Mouse (Mus musculus): ENCODE data around the gene Zfp369.
"Not testable (repeated sequence)": the region's sequence is repeated elsewhere in the genome, so short reads cannot be mapped to it uniquely, and the experiment has no call there.

Gene Zfp369

DNA sequence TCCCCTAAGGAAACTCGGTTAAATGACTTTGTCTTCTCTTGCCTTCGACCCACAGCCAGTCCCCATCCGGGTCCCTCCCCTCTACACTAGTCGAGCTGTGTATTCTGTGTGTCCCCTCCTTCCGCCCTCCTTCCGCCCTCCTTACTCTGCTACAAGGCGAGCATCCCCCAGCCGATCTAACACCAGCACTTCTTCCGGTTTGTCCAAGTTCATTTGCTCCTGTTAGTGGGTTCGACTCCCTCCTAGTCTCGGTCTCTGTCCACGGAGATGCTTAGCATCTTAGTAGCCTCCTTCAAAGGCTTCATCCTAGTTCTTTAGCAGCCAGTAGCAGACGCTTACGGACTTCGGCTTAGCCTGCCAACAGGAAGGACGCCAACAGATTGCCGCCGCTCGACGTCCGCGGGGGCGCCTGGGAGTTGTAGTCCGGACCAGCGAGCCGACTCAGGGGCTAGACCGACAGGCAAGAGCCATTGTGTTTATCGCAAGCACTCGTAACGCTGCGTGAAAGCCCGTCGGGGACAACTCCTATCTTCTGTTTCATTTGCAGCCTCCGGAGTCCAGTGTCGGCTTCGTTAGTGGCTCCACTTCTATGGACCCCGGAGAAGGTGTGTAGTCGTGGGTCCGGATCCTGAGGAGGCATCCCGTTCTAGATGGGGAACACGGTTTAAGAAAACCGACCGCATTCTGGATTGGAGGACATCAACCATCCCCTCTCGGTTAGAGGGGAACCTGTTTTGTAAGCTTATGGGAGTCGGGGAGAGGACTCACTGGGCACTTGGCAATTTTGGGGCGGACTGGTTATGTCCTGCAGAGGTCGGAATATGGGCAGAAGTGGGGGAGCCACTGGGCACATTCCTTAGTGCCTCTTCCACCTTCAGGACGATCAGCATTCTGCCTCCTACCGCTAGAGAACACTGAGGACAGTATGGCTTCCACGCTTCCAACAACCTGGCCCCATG is at the start of gene Zfp369:
Zfp369 (plus strand) TSS at position 432 of the 959 bp plus-strand sequence.
- peak; percentile 85 to 88 for DNase-seq (ENCODE audit: low spot score in 2 of 2)

DNA sequence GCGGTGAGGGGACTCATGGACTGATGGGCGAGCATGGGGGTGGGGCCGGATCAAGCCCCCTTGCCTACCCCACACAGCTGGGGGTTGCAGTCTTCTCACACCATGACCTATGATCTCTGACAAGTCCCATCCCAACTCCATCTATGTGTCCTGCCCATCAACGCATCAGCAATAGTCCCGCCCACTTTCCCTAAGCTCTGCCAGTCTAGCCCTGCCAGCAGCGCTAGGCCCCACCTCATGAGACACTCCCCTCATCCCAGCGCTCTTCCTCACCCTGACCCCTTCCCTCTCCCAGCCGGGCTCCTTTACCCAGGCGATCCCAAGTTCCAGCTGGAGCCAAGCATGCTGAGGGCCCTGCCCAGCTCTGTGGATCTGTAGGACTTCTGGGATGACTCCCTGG is 41.4 kb upstream of the Zfp369 start:
- DNase-seq (ENCODE audit: low spot score in 2 of 2) = no peak

DNA sequence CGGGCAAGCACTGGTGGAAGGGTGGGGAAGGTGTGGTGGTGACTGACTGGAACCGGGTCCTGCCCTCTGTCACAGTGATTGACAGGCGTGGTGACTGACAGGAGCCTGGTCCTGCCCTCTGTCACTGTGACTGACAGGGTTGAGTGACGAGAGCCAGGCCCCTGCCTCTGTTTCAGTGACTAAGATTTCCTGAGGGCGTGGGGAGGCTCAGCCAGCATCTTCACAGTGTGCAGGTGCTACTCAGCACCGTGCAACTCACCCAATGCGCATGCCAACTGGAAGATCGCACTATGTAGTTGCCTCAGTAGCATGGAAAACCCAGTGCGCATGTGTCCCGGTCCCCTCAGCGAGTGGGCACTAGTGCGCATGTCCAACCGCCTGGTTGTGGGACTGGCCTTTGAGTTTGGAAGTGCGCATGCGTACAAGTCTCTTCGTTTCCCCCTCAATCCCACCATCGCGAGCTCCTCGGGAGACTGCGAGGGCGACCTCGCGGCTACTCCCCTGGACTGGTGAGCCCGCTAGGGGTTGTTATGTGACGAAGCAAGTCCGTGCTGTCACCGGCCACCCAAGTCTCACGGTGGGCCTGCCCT is 38.0 kb upstream of the Zfp369 start:
- peak; percentile 95 to 97 for DNase-seq (ENCODE audit: low spot score in 2 of 2)

DNA sequence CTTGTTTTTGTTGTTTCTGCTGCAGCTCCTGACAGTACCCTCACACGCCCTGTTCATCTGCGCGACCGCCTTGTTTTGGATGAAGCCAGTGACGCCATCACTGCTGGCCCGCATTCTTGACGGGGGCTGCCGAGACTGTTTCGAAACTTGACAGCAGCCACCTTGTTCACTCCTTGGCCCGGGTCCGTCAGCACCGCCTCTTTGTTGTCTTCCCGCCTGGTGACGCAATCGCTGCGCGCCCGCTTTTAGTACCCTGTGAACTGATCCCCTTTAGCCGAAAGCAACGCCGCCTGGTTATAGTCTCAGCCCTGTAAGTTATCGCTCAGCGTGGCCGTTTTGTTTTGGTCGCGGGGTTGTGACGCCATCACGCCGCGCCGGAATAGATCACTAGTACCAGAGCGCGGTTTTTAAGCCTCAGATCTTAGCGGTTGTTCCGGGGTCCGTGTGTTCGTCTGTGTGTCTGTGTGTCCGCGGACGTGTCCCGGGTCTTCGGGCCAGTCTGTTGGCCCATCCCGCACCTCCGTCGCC is 37.5 kb upstream of the Zfp369 start:
- DNase-seq (ENCODE audit: low spot score in 2 of 2) = peak; percentile 89 to 93

DNA sequence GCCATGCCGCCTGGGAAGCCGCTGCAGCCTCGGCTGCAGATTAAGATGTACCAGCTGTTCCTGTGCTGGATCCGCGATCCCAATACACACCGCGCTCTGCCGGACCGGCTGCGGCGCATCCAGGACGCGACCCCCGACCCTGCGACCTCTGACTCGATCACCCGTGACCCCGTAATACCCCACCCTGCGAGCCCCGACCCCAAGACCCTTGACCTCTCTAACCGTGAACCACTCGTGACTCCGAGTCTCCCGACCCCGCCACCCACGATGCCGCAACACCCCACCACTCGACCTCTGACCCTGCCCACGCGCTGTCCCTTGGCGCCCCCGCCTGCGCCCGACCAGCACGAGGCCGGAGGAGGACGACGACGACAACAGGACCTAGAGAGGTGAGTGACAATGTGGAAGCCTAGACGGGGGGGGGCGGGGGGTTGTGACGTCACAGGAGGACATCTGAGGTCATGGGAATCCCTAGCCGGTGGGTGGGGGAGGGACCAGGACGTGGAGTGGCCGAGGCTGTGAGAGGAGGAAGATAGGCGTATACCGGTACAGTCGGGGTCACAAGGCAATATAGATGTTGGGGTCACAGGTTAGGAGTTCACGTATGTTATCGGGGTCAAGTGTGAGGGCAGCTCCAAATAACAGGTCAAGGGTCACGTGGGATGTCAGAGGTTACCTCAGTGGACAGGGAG is 36.8 kb upstream of the Zfp369 start:
- peak; percentile 29 to 39 for DNase-seq (ENCODE audit: low spot score in 2 of 2)

DNA sequence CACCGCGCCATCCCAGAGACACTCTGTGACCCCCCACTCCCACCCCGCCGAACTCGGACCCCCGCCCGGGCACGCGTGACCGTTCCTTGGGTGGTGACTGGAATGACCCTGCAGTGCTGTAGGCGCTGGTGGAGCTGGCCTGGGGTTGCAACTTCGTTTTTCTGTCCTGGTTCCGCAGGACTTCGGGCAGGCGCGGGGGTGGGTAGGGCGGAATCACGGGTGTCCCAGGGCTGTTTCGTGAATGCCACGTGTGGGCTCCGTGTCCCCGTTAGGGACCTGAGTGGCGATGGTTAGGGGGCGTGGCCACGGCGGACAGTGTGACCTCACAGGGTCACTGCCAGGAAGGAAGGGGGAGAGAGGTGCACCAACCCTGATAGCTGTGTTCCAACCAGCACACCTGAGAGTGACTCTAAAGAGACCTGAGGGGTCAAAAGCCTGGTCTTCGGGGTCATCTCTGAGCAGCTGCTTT is 36.3 kb upstream of the Zfp369 start:
- no peak for DNase-seq (ENCODE audit: low spot score in 2 of 2)

DNA sequence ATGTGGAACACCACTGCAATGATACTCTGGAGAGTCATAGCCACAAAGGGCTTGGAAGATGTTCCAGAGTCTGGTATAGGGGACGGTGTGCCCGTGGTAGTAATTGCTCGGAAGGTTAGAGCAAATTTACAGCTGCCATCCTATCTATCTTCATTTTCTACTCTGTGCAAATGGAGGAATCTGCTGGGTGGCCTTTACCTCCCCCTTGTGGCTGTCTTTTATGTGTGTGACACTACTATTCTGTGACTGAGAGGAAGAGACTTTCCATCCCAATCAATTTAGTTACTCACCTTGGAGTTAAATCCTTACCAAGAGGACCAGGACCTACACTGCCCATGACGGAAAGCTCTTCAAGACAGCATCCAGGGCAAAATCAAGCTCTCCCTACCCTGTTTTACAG is 35.3 kb upstream of the Zfp369 start:
- peak in 1 of 2 experiments; percentile 22 for DNase-seq (ENCODE audit: low spot score in 2 of 2)

DNA sequence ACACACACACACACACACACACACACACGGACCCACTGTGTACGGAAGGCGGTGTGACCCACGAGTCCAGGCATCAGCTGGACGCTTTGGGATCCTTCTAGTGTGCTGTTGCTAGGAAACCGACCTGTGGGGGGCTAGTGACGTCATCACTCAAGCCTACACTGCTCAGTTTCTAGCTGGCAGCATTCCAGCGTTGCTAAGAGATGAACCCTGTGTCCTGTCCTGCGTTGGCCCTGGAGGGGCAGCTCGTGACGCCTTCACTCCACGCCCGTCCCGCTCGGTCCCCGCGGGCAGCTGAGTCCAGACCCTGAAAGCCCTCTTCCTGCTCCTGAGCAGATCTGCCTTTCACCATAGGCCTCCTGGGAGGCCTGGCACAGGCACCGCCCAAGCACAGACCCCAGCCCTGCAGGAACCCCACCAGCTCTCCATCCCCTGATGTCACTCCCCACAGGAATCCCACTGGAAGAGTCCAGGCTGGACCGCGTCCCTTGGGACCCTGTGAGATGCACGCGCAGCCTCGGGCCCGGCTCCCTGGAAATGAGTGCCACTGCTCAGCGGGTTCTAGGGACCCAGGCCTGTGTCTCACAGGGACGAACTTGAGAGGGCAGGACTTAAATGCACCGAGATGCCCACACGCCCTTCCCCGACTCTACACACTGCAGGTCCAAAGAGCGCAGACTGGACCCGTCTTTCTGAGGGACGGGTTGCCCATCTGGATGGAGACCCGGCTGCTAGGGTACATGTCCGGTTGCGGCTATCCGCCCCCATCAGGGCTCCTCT is 20.2 kb upstream of the Zfp369 start:
- peak in 1 of 2 experiments; percentile 29 for DNase-seq (ENCODE audit: low spot score in 2 of 2)

DNA sequence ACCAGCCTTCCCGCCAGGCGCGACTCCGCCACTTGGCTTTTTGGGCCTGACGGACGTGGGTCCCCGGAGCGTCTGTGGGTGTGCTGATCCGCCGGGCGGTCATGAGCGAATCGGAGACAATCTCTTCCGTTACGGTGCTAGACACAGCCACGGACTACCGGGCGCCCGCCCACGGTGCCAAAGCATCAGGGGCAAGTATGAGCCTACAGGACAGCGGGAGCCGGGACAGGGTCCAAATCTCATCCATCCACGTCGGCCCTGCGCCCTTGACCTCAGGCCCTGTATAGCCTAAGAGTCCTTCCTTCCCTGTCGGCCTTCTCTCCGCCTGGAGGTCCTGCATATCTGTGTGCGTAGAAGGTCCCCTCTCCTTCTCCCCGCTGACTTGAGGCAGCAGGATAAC is 19.4 kb upstream of the Zfp369 start, which contains the start of gene Gm10775:
Gm10775 (plus strand) TSS at position 301 of the 400 bp plus-strand sequence.
- DNase-seq (ENCODE audit: low spot score in 2 of 2) = no peak

DNA sequence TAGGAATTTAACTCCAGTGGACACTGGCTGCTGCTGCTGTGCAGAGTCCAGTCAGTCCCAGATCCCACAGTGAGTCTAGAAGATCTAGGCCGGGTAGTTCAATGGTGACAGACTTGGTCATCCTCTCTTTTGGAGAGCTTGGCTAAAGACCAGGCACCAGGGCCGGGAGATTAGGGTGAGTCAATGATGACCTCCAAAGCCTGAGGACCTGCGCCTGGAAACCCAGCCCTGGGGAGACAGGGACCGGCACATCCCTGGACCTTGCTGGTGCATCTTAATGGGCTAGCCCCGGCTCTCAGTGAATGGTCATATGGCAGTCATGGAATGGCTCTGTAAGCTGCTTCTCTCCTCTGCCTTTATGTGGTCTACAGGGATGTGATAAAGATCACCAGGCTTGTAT is 16.5 kb upstream of the Zfp369 start:
- DNase-seq (ENCODE audit: low spot score in 2 of 2) = no peak

DNA sequence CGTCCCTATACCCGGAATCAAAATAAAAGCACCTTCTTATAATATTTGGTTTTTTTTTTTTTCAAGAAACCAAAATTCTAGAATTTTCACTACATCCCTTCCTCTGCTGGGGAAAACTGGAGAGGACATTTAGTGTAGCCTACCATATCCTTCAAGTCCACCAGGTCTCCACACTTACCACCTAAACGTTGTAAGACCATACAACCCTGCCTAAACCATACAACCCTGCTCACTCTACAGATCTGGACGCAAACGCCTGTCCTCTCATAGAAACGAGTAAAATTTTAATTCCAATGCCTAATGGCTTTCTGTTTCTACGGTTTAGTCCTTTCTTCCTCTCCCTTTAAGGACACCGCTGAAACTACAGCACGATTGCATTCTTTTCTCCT is 626 bp upstream of the Zfp369 start:
- DNase-seq (ENCODE audit: low spot score in 2 of 2) = no peak

DNA sequence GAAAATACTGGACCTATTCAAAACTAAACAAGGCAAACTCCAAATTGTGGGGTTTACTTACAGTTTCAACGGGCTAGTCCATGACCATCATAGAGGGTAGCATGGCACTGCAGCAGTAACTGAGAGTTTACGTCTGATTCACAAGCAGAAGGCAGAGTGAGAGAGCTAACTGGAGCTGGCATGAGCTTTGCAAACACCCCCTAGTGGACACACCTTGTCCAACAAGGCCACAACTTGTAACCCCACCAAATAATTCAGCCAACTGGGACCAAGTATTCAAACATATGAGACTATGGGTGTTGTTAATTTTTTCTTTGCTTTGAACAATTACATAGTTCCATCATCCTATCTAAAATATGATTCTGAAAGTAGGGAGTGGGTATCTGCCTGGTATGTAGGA is 8.2 kb downstream of the Zfp369 start:
- no peak for DNase-seq (ENCODE audit: low spot score in 2 of 2)

DNA sequence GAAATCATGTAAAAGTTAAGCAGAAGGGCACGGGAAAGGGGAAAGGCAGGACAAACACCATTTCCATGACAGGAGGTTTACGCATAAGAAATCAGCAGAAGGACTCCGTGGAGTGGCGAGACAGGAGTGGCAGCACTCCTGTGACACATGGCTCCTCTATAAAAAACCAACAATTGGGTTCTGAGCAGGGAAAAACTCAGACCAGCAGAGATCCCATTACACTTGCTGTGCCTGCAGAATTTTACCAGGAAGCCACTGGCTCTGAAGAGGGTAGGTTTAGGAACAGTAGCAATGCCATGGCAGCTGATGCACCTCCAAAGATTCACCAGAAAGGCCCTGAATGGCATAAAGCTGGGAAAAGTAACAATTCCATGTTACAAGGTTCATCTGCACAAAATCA is 17.7 kb downstream of the Zfp369 start:
- DNase-seq (ENCODE audit: low spot score in 2 of 2) = no peak

DNA sequence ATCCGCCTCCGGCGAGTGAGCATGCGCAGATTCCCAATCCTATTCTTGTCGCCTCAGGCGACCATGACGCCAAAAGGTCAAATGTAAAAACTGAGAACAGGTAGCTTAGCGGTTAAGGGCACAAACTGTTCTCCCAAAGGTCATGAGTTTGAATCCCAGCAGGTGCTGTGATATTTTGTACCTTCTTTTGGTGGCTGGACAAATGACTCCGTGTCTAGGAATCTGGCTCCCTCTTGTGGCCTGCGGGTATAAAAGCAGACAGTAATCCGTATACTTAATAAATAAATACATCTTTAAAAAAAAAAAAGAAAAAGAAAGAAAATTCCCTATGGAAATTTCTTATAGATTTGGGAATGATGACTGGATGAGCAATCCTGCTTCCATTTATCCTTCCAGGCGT is 32.2 kb downstream of the Zfp369 start:
- DNase-seq (ENCODE audit: low spot score in 2 of 2) = peak; percentile 20 to 41

DNA sequence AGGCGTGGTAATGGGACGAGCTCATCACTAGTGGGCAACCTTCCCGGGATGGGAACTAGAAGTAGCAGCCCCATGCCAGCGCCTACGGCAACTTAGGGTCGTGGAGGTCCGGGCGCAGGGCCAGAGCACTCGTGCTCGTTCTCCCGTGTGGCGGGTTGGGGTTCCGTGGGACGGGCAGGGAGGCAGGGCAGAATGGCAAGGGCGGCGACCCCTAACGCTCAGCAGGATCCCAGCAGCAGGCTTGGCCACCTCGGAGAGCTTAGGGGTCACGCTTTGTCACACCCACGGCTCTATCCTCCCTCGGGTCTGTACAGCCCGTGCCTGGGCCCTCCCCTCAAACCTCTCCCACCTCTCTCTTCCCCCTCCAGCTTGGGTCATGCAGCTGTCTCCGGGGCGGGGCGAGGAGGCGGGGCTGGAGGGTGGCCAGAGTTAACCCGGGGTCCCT is 32.7 kb downstream of the Zfp369 start:
- DNase-seq (ENCODE audit: low spot score in 2 of 2) = no peak

DNA sequence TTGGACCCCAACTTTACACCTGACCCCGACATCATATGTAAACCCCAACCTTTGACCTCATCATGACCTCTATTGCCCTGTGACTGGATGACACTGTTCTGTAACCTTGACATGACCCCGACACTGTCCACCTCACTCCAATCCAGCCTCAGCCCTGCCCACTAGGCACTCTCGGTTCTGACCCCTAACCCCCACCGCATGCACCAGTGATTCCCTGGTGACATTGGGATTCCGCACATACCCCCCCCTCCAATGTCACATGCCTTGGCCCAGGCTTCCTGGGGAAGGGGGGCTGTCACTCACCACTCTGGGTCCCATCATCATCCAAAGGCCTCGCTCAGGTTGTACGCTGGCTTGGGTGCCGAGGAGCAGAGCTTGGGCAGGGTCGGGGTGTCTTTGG is 33.2 kb downstream of the Zfp369 start:
- DNase-seq (ENCODE audit: low spot score in 2 of 2) = no peak

DNA sequence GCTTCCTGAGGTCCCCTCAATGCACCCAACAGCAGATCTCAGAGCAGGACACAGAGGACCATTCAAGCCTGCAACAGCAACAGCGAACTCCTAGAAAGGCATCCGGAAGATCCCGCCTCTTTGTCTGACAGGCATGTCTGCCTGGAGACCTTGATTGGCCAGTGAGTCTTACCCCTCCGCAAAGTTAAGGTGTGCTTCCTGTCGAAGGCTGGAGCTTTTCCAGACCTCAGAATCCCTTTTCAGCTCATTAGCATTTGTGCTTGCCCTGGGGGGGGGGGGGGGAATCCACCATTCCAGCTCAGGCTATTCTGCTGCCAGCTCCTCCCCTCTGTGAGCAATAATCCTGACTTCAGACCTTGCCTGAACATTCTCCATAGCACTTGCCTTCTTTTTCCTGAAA is 69.9 kb downstream of the Zfp369 start:
- DNase-seq (ENCODE audit: low spot score in 2 of 2) = not testable (repeated sequence)

DNA sequence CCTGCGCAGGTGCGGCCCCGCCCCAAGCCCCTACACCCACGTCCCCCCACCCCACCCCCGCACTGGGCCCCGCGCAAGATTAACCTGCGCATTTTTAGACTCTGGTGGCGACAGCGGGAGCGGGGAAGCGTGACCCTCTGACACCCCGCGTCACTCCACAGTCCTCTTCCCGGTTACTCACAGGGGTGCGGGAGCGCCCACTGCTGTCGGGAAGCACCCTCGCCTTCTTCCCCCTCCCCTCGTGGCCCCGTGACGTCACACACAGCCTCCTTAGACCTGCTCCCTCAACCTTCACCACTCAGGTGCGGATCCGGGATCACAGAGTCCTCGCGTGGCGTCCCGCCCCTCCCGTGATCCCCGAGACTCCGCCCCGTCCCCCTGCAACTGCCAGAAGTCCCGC is 73.2 kb downstream of the Zfp369 start:
- not testable (repeated sequence) for DNase-seq (ENCODE audit: low spot score in 2 of 2)

All from natural killer cell, adult 2 months (primary cell).